Mouse (Mus musculus): ENCODE data around the gene Six5. TPM values are rescaled to one million over a fixed set of nuclear protein-coding genes. Genes with fewer than 3 reads are reported as not detected.
A peak's percentile ranks its signal among the peaks of the same experiment; 100 is the strongest.

The Six5 gene
- polyA plus RNA-seq, 1 experiment = 39.6 TPM

- no peak for DNase-seq
- peaks cover 5% of the 10 kb centered on the region for H3K4me1 ChIP-seq (ENCODE audit: control insufficient read depth, insufficient read depth, low read length)
- TF ChIP-seq CTCF (IDR thresholded peaks at IDR 0.05; ENCODE audit: insufficient read depth, low read length) = peak; percentile 57
- TF ChIP-seq POLR2A (IDR thresholded peaks at IDR 0.05; ENCODE audit: borderline replicate concordance, extremely low read depth, low read depth, low read length) = no peak
- 77% methylated on average over 9 of the region's 9 CpGs for WGBS
- no peak overlapping the region for H3K4me3 ChIP-seq (replicated peaks; ENCODE audit: extremely low read depth, low read depth, low read length)
Measured at GRCm38 (mm10) chr7:19073504-19073903, 20.9 kb upstream of the Six5 start.

DNA sequence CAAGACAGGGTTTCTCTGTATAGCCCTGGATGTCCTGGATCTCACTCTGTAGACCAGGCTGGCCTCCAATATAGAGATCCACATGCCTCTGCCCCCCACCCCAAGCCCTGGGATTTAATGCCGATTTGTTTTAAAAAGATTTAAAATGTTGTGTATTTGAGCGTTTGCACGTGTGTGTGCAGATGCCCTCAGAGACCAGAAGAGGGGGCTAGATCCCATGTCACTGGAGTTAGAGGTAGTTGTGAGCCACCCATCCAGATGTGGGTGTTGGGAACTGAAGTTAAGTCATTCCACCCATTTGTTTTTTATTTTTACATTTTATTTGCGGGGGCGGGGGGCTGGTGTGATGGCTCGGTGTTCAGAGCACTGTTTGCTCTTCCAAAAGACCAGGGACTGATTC, 19.9 kb upstream of the Six5 start:
- no peak for DNase-seq
- H3K4me1 ChIP-seq (ENCODE audit: control insufficient read depth, insufficient read depth, low read length) = peaks cover 5% of the 10 kb centered on the region
- no peak for TF ChIP-seq CTCF (IDR thresholded peaks at IDR 0.05; ENCODE audit: insufficient read depth, low read length)
- no peak for TF ChIP-seq POLR2A (IDR thresholded peaks at IDR 0.05; ENCODE audit: borderline replicate concordance, extremely low read depth, low read depth, low read length)
- 89% methylated on average over 6 of the region's 6 CpGs for WGBS
- no peak overlapping the region for H3K4me3 ChIP-seq (replicated peaks; ENCODE audit: extremely low read depth, low read depth, low read length)

- no peak for DNase-seq
- TF ChIP-seq CTCF (IDR thresholded peaks at IDR 0.05; ENCODE audit: insufficient read depth, low read length) (no peak), POLR2A (IDR thresholded peaks at IDR 0.05; ENCODE audit: borderline replicate concordance, extremely low read depth, low read depth, low read length) (no peak)
- Histone ChIP-seq H3K4me3 (replicated peaks; ENCODE audit: extremely low read depth, low read depth, low read length) (peak overlapping the region; percentile 56), H3K4me1 (ENCODE audit: control insufficient read depth, insufficient read depth, low read length) (peaks cover 5% of the 10 kb centered on the region)
- WGBS = 47% methylated on average over 5 of the region's 5 CpGs
Measured at GRCm38 (mm10) chr7:19075231-19075630, 19.2 kb upstream of the Six5 start.

DNA sequence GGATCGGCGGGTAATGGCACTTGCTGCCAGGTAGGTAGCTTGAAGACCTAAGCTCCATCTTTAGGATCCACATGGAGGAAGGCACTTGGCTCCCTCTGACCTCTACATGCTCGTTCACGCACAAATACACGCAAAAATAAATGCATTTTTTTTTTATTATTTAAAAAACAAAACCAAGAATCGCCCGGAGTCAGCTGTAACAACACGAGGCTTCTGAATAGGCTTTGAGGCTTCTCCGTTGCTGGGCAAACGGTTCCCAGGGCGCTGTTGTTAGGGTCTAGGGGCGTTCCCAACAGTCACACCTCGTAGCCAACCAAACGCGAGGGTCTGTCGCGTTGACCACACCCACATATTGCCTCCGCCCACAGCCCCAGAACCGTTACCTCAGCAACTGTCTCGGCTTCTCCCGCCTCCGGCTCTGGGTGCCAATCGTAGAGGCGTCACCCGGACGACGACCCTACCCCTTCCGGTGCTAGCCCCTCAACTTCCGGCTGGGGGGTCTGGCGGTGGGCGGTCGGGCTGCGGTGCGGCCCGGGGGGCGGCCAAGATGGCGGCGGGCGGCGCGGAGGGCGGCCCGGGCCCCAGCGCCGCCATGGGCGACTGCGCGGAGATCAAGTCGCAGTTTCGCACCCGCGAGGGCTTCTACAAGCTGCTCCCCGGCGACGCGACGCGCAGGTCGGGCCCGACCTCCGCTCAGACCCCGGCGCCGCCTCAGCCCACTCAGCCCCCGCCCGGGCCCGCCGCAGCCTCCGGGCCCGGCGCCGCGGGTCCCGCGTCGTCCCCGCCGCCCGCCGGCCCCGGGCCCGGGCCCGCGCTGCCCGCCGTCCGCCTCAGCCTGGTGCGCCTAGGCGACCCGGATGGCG, 18.4 kb upstream of the Six5 start, which contains the start of gene Dmwd:
Gene Dmwd (plus strand): TSS at position 505 of the 863 bp plus-strand sequence.
- peaks cover 5% of the 10 kb centered on the region for H3K4me1 ChIP-seq (ENCODE audit: control insufficient read depth, insufficient read depth, low read length)
- peak within 1 kb of the TSS; percentile 56 for H3K4me3 ChIP-seq (replicated peaks; ENCODE audit: extremely low read depth, low read depth, low read length)
- WGBS = 1% methylated on average over 82 of the region's 91 CpGs
- DNase-seq = peak; percentile 89
- TF ChIP-seq POLR2A (IDR thresholded peaks at IDR 0.05; ENCODE audit: borderline replicate concordance, extremely low read depth, low read depth, low read length) (no peak), CTCF (IDR thresholded peaks at IDR 0.05; ENCODE audit: insufficient read depth, low read length) (no peak)

- H3K4me1 ChIP-seq (ENCODE audit: control insufficient read depth, insufficient read depth, low read length) = peaks cover 5% of the 10 kb centered on the region
- H3K4me3 ChIP-seq (replicated peaks; ENCODE audit: extremely low read depth, low read depth, low read length) = peak overlapping the region; percentile 56
- no peak for DNase-seq
- 1% methylated on average over 22 of the region's 22 CpGs for WGBS
- no peak for TF ChIP-seq POLR2A (IDR thresholded peaks at IDR 0.05; ENCODE audit: borderline replicate concordance, extremely low read depth, low read depth, low read length)
- no peak for TF ChIP-seq CTCF (IDR thresholded peaks at IDR 0.05; ENCODE audit: insufficient read depth, low read length)
Measured at GRCm38 (mm10) chr7:19076586-19076991, 17.8 kb upstream of the Six5 start.

- Histone ChIP-seq H3K4me3 (replicated peaks; ENCODE audit: extremely low read depth, low read depth, low read length) (no peak overlapping the region), H3K4me1 (ENCODE audit: control insufficient read depth, insufficient read depth, low read length) (peaks cover 5% of the 10 kb centered on the region)
- TF ChIP-seq POLR2A (IDR thresholded peaks at IDR 0.05; ENCODE audit: borderline replicate concordance, extremely low read depth, low read depth, low read length) = no peak
- TF ChIP-seq CTCF (IDR thresholded peaks at IDR 0.05; ENCODE audit: insufficient read depth, low read length) = no peak
- DNase-seq = no peak
- WGBS = 42% methylated on average over 14 of the region's 14 CpGs
Measured at GRCm38 (mm10) chr7:19077761-19078160, 16.6 kb upstream of the Six5 start.

- Histone ChIP-seq H3K4me3 (replicated peaks; ENCODE audit: extremely low read depth, low read depth, low read length) (no peak overlapping the region), H3K4me1 (ENCODE audit: control insufficient read depth, insufficient read depth, low read length) (peaks cover 5% of the 10 kb centered on the region)
- TF ChIP-seq POLR2A (IDR thresholded peaks at IDR 0.05; ENCODE audit: borderline replicate concordance, extremely low read depth, low read depth, low read length) (no peak), CTCF (IDR thresholded peaks at IDR 0.05; ENCODE audit: insufficient read depth, low read length) (no peak)
- WGBS = 77% methylated on average over 3 of the region's 3 CpGs
- DNase-seq = no peak
Measured at GRCm38 (mm10) chr7:19078732-19079131, 15.7 kb upstream of the Six5 start.

- WGBS = 85% methylated on average over 19 of the region's 19 CpGs
- H3K4me3 ChIP-seq (replicated peaks; ENCODE audit: extremely low read depth, low read depth, low read length) = no peak overlapping the region
- TF ChIP-seq POLR2A (IDR thresholded peaks at IDR 0.05; ENCODE audit: borderline replicate concordance, extremely low read depth, low read depth, low read length) = no peak
- TF ChIP-seq CTCF (IDR thresholded peaks at IDR 0.05; ENCODE audit: insufficient read depth, low read length) = no peak
- DNase-seq = no peak
- H3K4me1 ChIP-seq (ENCODE audit: control insufficient read depth, insufficient read depth, low read length) = peaks cover under 1% of the 10 kb centered on the region
Measured at GRCm38 (mm10) chr7:19080451-19080950, 13.9 kb upstream of the Six5 start.

GRCm38 (mm10) chr7:19082171-19082570, 12.2 kb upstream of the Six5 start:
- Histone ChIP-seq H3K4me3 (replicated peaks; ENCODE audit: extremely low read depth, low read depth, low read length) (no peak overlapping the region), H3K4me1 (ENCODE audit: control insufficient read depth, insufficient read depth, low read length) (peaks cover 6% of the 10 kb centered on the region)
- 77% methylated on average over 4 of the region's 4 CpGs for WGBS
- TF ChIP-seq POLR2A (IDR thresholded peaks at IDR 0.05; ENCODE audit: borderline replicate concordance, extremely low read depth, low read depth, low read length) (no peak), CTCF (IDR thresholded peaks at IDR 0.05; ENCODE audit: insufficient read depth, low read length) (no peak)
- DNase-seq = no peak

DNA sequence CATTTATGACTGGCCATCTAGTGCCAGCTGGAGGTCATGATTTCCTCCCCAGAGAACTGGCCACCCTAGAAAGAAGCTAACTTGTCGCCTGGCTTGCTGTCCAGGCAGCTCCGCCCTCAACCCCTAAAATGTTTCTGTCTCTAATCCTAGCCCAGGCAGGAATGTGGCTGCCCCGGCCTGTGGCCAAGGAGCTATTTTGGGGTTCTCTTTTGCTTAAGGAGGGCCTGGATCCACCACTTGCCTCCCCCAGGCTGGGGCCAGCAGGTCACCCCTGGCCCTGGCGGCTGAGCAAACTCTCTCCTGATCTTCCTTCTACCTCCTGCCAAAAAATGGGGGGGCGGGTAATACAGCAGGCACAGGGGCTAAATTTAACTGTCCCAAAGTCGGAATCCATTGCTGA, 11.3 kb upstream of the Six5 start:
- Histone ChIP-seq H3K4me1 (ENCODE audit: control insufficient read depth, insufficient read depth, low read length) (peaks cover 6% of the 10 kb centered on the region), H3K4me3 (replicated peaks; ENCODE audit: extremely low read depth, low read depth, low read length) (no peak overlapping the region)
- no peak for TF ChIP-seq CTCF (IDR thresholded peaks at IDR 0.05; ENCODE audit: insufficient read depth, low read length)
- no peak for TF ChIP-seq POLR2A (IDR thresholded peaks at IDR 0.05; ENCODE audit: borderline replicate concordance, extremely low read depth, low read depth, low read length)
- 46% methylated on average over 6 of the region's 6 CpGs for WGBS
- DNase-seq = no peak

Data from lung, adult 2 months (tissue).